In the genomic region with DNA sequence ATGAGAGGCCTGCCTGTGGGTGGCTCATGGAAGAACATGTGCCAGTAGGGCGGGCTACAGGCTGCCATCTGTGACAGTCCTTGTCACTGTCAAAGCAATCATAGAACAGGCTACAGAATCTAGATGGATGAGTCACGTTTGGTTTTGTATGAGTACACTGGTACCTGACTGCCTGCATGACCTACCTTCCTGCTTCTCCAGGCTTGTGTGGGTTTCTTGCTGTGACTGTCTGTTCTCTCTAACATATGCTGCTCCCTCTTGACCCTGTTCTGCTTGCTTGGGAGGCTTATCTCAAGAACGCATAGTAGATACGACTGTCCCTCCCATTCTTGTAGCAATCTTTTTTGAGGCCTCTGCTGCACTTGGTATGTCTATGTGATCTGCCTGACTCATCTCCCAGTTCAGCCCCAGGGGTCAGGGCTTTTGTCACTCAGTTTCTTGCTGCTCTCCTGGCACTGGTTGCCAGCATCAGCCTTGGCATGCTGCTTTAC, we compare ENCODE assay signal across 15 mouse cellular contexts. TPM values are rescaled to one million over a fixed set of nuclear protein-coding genes. Genes with fewer than 3 reads are reported as not detected.
DNase-seq lines count a peak whose midpoint lies in the region; ATAC-seq and TF ChIP-seq lines count a peak whose summit lies in the region.
"Had no signal": no experiment of that assay in that cellular context is flagged by ENCODE, and none has a peak within 500 bp of the region (broad histone marks: within the 10 kb centered on the region; RNA-seq: fewer than 3 reads in every experiment).

No protein-coding gene starts in this region.

- TF ChIP-seq POLR2A in MEL (IDR thresholded peaks at IDR 0.05; ENCODE audit: control insufficient read depth in 1 of 2, insufficient read depth in 1 of 2, low read depth in 1 of 2, low read length in 2 of 2, poor library complexity in 1 of 2): no peak

- H3K4me1 ChIP-seq in MEL (ENCODE audit: control insufficient read depth in 1 of 2, insufficient read depth in 2 of 2, low read length in 2 of 2): peaks cover 4 to 7% of the 10 kb centered on the region in 2 experiments; a peak in 2 of 4 replicates
- peaks cover 11 to 31% of the 10 kb centered on the region in 2 experiments; a peak in 3 of 4 replicates for H3K4me1 ChIP-seq in liver, embryonic 14.5 days (replicated peaks; ENCODE audit: control insufficient read depth in 2 of 2, insufficient read depth in 2 of 2, low read length in 1 of 2)
- peaks cover 9% of the 10 kb centered on the region for H3K4me1 ChIP-seq in kidney, embryonic 16.5 days (ENCODE audit: insufficient read depth, low read length)
- no peaks in the 10 kb centered on the region for H3K4me1 ChIP-seq in midbrain, embryonic 14.5 days (ENCODE audit: control insufficient read depth, insufficient read depth, low read length)
- H3K4me1 ChIP-seq: midbrain, embryonic 15.5 days had no signal

- H3K27ac ChIP-seq in MEL (ENCODE audit: control insufficient read depth, low read depth, low read length): no peak overlapping the region
- H3K27ac ChIP-seq in liver, embryonic 14.5 days: no peak overlapping the region
- H3K27ac ChIP-seq in kidney, embryonic 16.5 days (ENCODE audit: low read length): no peak overlapping the region
- H3K27ac ChIP-seq in midbrain, embryonic 14.5 days (replicated peaks; ENCODE audit: low read depth, low read length): no peak overlapping the region
- H3K27ac ChIP-seq: forebrain, embryonic 10.5 days; hindbrain, embryonic 15.5 days; kidney, embryonic 15.5 days; midbrain, embryonic 15.5 days; neural tube, embryonic 15.5 days; stomach, embryonic 15.5 days had no signal

- TF ChIP-seq RAD21 in MEL (IDR thresholded peaks at IDR 0.05; ENCODE audit: low read depth, low read length): no peak

- no peak for TF ChIP-seq CTCF in MEL (IDR thresholded peaks at IDR 0.05 in 2 of 3, conservative IDR thresholded peaks at IDR 0.05 in 1 of 3; ENCODE audit: control insufficient read depth in 1 of 3, insufficient read depth in 1 of 3, low read depth in 2 of 3, low read length in 3 of 3, poor library complexity in 1 of 3, severe bottlenecking in 1 of 3)
- TF ChIP-seq CTCF in liver, embryonic 14.5 days (IDR thresholded peaks at IDR 0.05; ENCODE audit: low read depth): no peak

- 35% methylated on average over 4 of the region's 4 CpGs for WGBS in liver, embryonic 14.5 days (ENCODE audit: insufficient replicate concordance)
- WGBS in kidney, embryonic 16.5 days: 88% methylated on average over 4 of the region's 4 CpGs
- 92% methylated on average over 4 of the region's 4 CpGs for WGBS in midbrain, embryonic 14.5 days

- TF ChIP-seq EP300 in MEL (IDR thresholded peaks at IDR 0.05; ENCODE audit: low read depth in 1 of 2, low read length in 2 of 2): peak; percentile 59 to 66; a peak in 3 of 4 replicates
- TF ChIP-seq EP300 in liver, embryonic 14.5 days (IDR thresholded peaks at IDR 0.05; ENCODE audit: low read depth): no peak

- ATAC-seq in frontal cortex, adult (ENCODE audit: low TSS enrichment): peak; percentile 51
- ATAC-seq in liver, embryonic 14.5 days (ENCODE audit: insufficient read depth): peak; percentile 56; the same call in 1 of the 2 replicates
- no peak for ATAC-seq in kidney, embryonic 16.5 days (ENCODE audit: low FRiP score, low TSS enrichment)
- no peak for ATAC-seq in midbrain, embryonic 14.5 days (ENCODE audit: low FRiP score, low TSS enrichment)
- ATAC-seq: midbrain, embryonic 15.5 days had no signal

- H3K4me2 ChIP-seq in liver, embryonic 14.5 days (ENCODE audit: low read depth): no peak overlapping the region
- no peak overlapping the region for H3K4me2 ChIP-seq in kidney, embryonic 16.5 days (replicated peaks; ENCODE audit: low read depth, low read length)
- no peak overlapping the region for H3K4me2 ChIP-seq in midbrain, embryonic 14.5 days (ENCODE audit: low read length)
- H3K4me2 ChIP-seq: hindbrain, embryonic 15.5 days; kidney, embryonic 15.5 days; midbrain, embryonic 15.5 days; neural tube, embryonic 15.5 days; stomach, embryonic 15.5 days had no signal

- no peaks in the 10 kb centered on the region for H3K27me3 ChIP-seq in MEL (ENCODE audit: control insufficient read depth in 1 of 2, insufficient read depth in 2 of 2, low read length in 2 of 2)
- no peaks in the 10 kb centered on the region for H3K27me3 ChIP-seq in liver, embryonic 14.5 days (ENCODE audit: control insufficient read depth, insufficient read depth, low read length)
- no peaks in the 10 kb centered on the region for H3K27me3 ChIP-seq in kidney, embryonic 16.5 days (ENCODE audit: insufficient read depth, low read length)
- H3K27me3 ChIP-seq in midbrain, embryonic 14.5 days (ENCODE audit: control insufficient read depth, insufficient read depth, low read length): no peaks in the 10 kb centered on the region
- H3K27me3 ChIP-seq: hindbrain, embryonic 15.5 days; kidney, embryonic 15.5 days; midbrain, embryonic 15.5 days; neural tube, embryonic 15.5 days; stomach, embryonic 15.5 days had no signal

- DNase-seq in frontal cortex, postnatal 10 days (ENCODE audit: low spot score in 2 of 2): no peak
- DNase-seq in MEL (ENCODE audit: low read depth, low spot score): peak; percentile 74
- DNase-seq in c-Kit-positive CD71-positive TER-119-positive erythroid progenitor cells, embryonic 14.5 days (ENCODE audit: low spot score): peak; percentile 22
- no peak for DNase-seq in liver, embryonic 14.5 days (ENCODE audit: low read depth in 3 of 3, low spot score in 3 of 3)
- no peak for DNase-seq in kidney, adult 9 months
- no peak for DNase-seq in midbrain, embryonic 14.5 days
- DNase-seq: gastrocnemius, postnatal 25 days had no signal

- no peaks in the 10 kb centered on the region for H3K79me2 ChIP-seq in MEL (ENCODE audit: control insufficient read depth, insufficient read depth, low read length, poor library complexity)

- no peak overlapping the region for H3K4me3 ChIP-seq in MEL (ENCODE audit: control insufficient read depth in 1 of 2, insufficient read depth in 1 of 2, low read depth in 2 of 2, low read length in 2 of 2)
- H3K4me3 ChIP-seq in liver, embryonic 14.5 days (ENCODE audit: insufficient read depth in 1 of 2, low read depth in 2 of 2, low read length in 2 of 2): no peak overlapping the region
- no peak overlapping the region for H3K4me3 ChIP-seq in kidney, embryonic 16.5 days (ENCODE audit: low read length)
- H3K4me3 ChIP-seq in midbrain, embryonic 14.5 days (replicated peaks; ENCODE audit: low read depth, low read length): no peak overlapping the region
- H3K4me3 ChIP-seq: forebrain, embryonic 10.5 days; hindbrain, embryonic 15.5 days; kidney, embryonic 15.5 days; midbrain, embryonic 15.5 days; neural tube, embryonic 15.5 days; stomach, embryonic 15.5 days had no signal

- no peaks in the 10 kb centered on the region for H3K9me3 ChIP-seq in MEL (replicated peaks; ENCODE audit: insufficient read depth, low read length)
- H3K9me3 ChIP-seq in liver, embryonic 14.5 days (ENCODE audit: control insufficient read depth, low read length): no peaks in the 10 kb centered on the region
- H3K9me3 ChIP-seq in kidney, embryonic 16.5 days (ENCODE audit: low read length): no peaks in the 10 kb centered on the region
- no peaks in the 10 kb centered on the region for H3K9me3 ChIP-seq in midbrain, embryonic 14.5 days (ENCODE audit: control insufficient read depth, low read length)
- H3K9me3 ChIP-seq: forebrain, embryonic 10.5 days; hindbrain, embryonic 15.5 days; kidney, embryonic 15.5 days; midbrain, embryonic 15.5 days; neural tube, embryonic 15.5 days; stomach, embryonic 15.5 days had no signal

- peaks cover 0 to 8% of the 10 kb centered on the region in 2 experiments; a peak in 2 of 4 replicates for H3K36me3 ChIP-seq in MEL (ENCODE audit: control insufficient read depth in 1 of 2, insufficient read depth in 2 of 2, low read length in 2 of 2)
- H3K36me3 ChIP-seq in liver, embryonic 14.5 days (replicated peaks; ENCODE audit: control insufficient read depth, insufficient read depth, low read depth): no peaks in the 10 kb centered on the region
- no peaks in the 10 kb centered on the region for H3K36me3 ChIP-seq in kidney, embryonic 16.5 days (ENCODE audit: insufficient read depth, low read length)
- no peaks in the 10 kb centered on the region for H3K36me3 ChIP-seq in midbrain, embryonic 14.5 days (ENCODE audit: control insufficient read depth, insufficient read depth, low read length)
- H3K36me3 ChIP-seq: hindbrain, embryonic 15.5 days; kidney, embryonic 15.5 days; midbrain, embryonic 15.5 days; neural tube, embryonic 15.5 days; stomach, embryonic 15.5 days had no signal

- no peak overlapping the region for H3K9ac ChIP-seq in MEL (ENCODE audit: control insufficient read depth, low read depth, low read length, poor library complexity, severe bottlenecking)
- H3K9ac ChIP-seq in liver, embryonic 14.5 days (replicated peaks): no peak overlapping the region
- H3K9ac ChIP-seq in kidney, embryonic 16.5 days (replicated peaks; ENCODE audit: low read length): no peak overlapping the region
- no peak overlapping the region for H3K9ac ChIP-seq in midbrain, embryonic 14.5 days (replicated peaks; ENCODE audit: low read length)
- H3K9ac ChIP-seq: hindbrain, embryonic 15.5 days; kidney, embryonic 15.5 days; midbrain, embryonic 15.5 days; neural tube, embryonic 15.5 days; stomach, embryonic 15.5 days had no signal

TF ChIP-seq in MEL, 35 proteins besides CTCF, POLR2A, EP300 and RAD21 (continues in another document):
- TF ChIP-seq ZKSCAN1 (IDR thresholded peaks at IDR 0.05; ENCODE audit: low read depth, low read length): no peak
- 0 out of 2 replicates have a peak, but pooled peaks have one; percentile 13 for TF ChIP-seq ZNF384 (IDR thresholded peaks at IDR 0.05; ENCODE audit: low read depth, low read length)
- TF ChIP-seq E2F4 (IDR thresholded peaks at IDR 0.05; ENCODE audit: borderline replicate concordance, low read depth, low read length): 0 out of 2 replicates have a peak, but pooled peaks have one; percentile 51
- TF ChIP-seq BHLHE40 (IDR thresholded peaks at IDR 0.05; ENCODE audit: borderline replicate concordance, low read depth, low read length): no peak
- TF ChIP-seq TCF12 (IDR thresholded peaks at IDR 0.05; ENCODE audit: low read depth, low read length): peak; percentile 46; the same call in 1 of the 2 replicates
- TF ChIP-seq CHD2 (IDR thresholded peaks at IDR 0.05; ENCODE audit: low read length): no peak
- peak; percentile 65 for TF ChIP-seq SIN3A (IDR thresholded peaks at IDR 0.05; ENCODE audit: low read length)
- no peak; the same call in 1 of the 2 replicates for TF ChIP-seq KAT2A (conservative IDR thresholded peaks at IDR 0.05; ENCODE audit: low read depth, low read length)
- no peak for TF ChIP-seq NRF1 (IDR thresholded peaks at IDR 0.05; ENCODE audit: insufficient read depth, low read depth, low read length, poor library complexity, severe bottlenecking)

RNA-seq across cellular contexts. Expression of a gene that starts 56.7 kb away (rescaled TPM):
- 131 and 142 TPM in 2 replicates for total RNA-seq in MEL (2012; rRNA removed)
- 100 to 1,000 TPM; 103 to 174 TPM for polyA plus RNA-seq in MEL (2012; ENCODE audit: insufficient read depth in 1 of 2, insufficient read length in 2 of 2, low read depth in 1 of 2, low replicate concordance in 2 of 2, missing spikeins in 1 of 2)
- polyA plus RNA-seq in liver, embryonic 14.5 days (2012; rRNA removed): 10.8 and 14.6 TPM in 2 replicates
- 10.2 and 15.7 TPM in 2 replicates for polyA plus RNA-seq in liver, embryonic 14.5 days (2014; fragmentation: Nextera tagmentation; extraction: Ambion mirVana)
- 42.7 and 43.8 TPM in 2 replicates for polyA plus RNA-seq in kidney, embryonic 16.5 days (2015; fragmentation: Nextera tagmentation; extraction: Ambion mirVana)
- polyA plus RNA-seq in midbrain, embryonic 14.5 days (2014; fragmentation: Nextera tagmentation; extraction: Ambion mirVana): 62.6 and 68.7 TPM in 2 replicates

Comparison
In these comparisons a context has a peak if more than half of its experiments do, and no peak if none do; other contexts are left out.
1. ATAC-seq: peak in frontal cortex, adult (single experiment) and liver, embryonic 14.5 days (single experiment); none in kidney, embryonic 16.5 days (single experiment) and midbrain, embryonic 14.5 days (single experiment).
2. DNase-seq: peak in MEL (single experiment) and c-Kit-positive CD71-positive TER-119-positive erythroid progenitor cells, embryonic 14.5 days (single experiment); none in frontal cortex, postnatal 10 days (0 of 2), liver, embryonic 14.5 days (0 of 3), kidney, adult 9 months (single experiment) and midbrain, embryonic 14.5 days (single experiment).